Mouse (Mus musculus) limb, embryonic 12.5 days (tissue): ENCODE results near the gene Olfr606. TPM values are rescaled to one million over a fixed set of nuclear protein-coding genes. Genes with fewer than 3 reads are reported as not detected.
"Not testable (repeated sequence)": the region's sequence is repeated elsewhere in the genome, so short reads cannot be mapped to it uniquely, and the experiment has no call there.

Source experiments
- ATAC-seq: fragments of 200-750 bp; cut with Nextera tagmentation; 2 replicates; pipeline ENCODE4 v1.8.0; 2017; ENCODE audit warnings: low read depth, moderate TSS enrichment; ENCODE audit not compliant: insufficient number of reproducible peaks, insufficient read depth, low FRiP score, low TSS enrichment
- H3K27ac ChIP-seq: fragments of 300-500 bp; sonication (generic); 2 replicates; pipeline ENCODE4 v1.5.1; 2016; ENCODE audit warnings: mild to moderate bottlenecking, moderate library complexity
- H3K27me3 ChIP-seq: fragments of 300-500 bp; sonication (generic); 2 replicates; pipeline ENCODE4 v1.6.1; 2016; ENCODE audit warnings: mild to moderate bottlenecking, moderate library complexity
- H3K36me3 ChIP-seq: fragments of 300-500 bp; sonication (generic); 2 replicates; pipeline ENCODE4 v1.6.1; 2016; ENCODE audit warnings: mild to moderate bottlenecking, moderate library complexity
- H3K4me1 ChIP-seq: fragments of 300-500 bp; sonication (generic); replicated peaks from 2 replicates; pipeline ENCODE4 v1.6.1; 2016
- H3K4me2 ChIP-seq: fragments of 300-500 bp; sonication (generic); 2 replicates; pipeline ENCODE4 v1.6.1; 2016; ENCODE audit warnings: mild to moderate bottlenecking, moderate library complexity
- H3K4me3 ChIP-seq: fragments of 300-500 bp; sonication (generic); replicated peaks from 2 replicates; pipeline ENCODE4 v1.5.1; 2016; ENCODE audit warnings: mild to moderate bottlenecking
- H3K9ac ChIP-seq: fragments of 300-500 bp; sonication (generic); replicated peaks from 2 replicates; pipeline ENCODE4 v1.6.1; 2016; ENCODE audit warnings: mild to moderate bottlenecking, moderate library complexity
- H3K9me3 ChIP-seq: fragments of 300-500 bp; sonication (generic); 2 replicates; pipeline ENCODE4 v1.6.1; 2016; ENCODE audit warnings: mild to moderate bottlenecking, moderate library complexity
- WGBS: fragments of 180-500 bp; shearing (Covaris S2); methylation state at CpG from one replicate; pipeline ENCODE4 v1.1.7; 2016; 5-methylcytosine and 5-hydroxymethylcytosine counted together
- microRNA-seq: library from miRNA; unstranded; fragments of <30 nt; microRNA quantifications from one replicate; pipeline ENCODE4, GENCODE M21; 2017
- polyA plus RNA-seq: library from polyadenylated mRNA; unstranded; fragments of >200 nt; fragmentation: Nextera tagmentation; extraction: Ambion mirVana; gene quantifications from 2 replicates; pipeline ENCODE4 v1.2.1, GENCODE M21; 2016

Olfr606 gene
- polyA plus RNA-seq: not detected in 2 replicates

GRCm38 (mm10) chr7:103448746-103449145 is at the start of gene Olfr606:
Gene Olfr606, plus strand, starts transcription at chr7:103449046.
- no peak within 1 kb of the TSS for H3K4me2 ChIP-seq
- H3K4me1 ChIP-seq: no peaks in the 10 kb centered on the region
- ATAC-seq: no peak
- no peaks in the 10 kb centered on the region for H3K36me3 ChIP-seq
- H3K9me3 ChIP-seq: no peaks in the 10 kb centered on the region
- no peak within 1 kb of the TSS for H3K27ac ChIP-seq
- 99% methylated on average over 2 of the region's 2 CpGs for WGBS
- H3K4me3 ChIP-seq: no peak within 1 kb of the TSS
- H3K9ac ChIP-seq: no peak within 1 kb of the TSS
- H3K27me3 ChIP-seq: no peaks in the 10 kb centered on the region

GRCm38 (mm10) chr7:103406521-103407055 is 42.3 kb upstream of the Olfr606 start:
- H3K9me3 ChIP-seq, H3K27ac ChIP-seq, H3K36me3 ChIP-seq, H3K27me3 ChIP-seq, H3K4me3 ChIP-seq, ATAC-seq, H3K4me1 ChIP-seq, H3K9ac ChIP-seq, H3K4me2 ChIP-seq: not testable (repeated sequence)
- WGBS: 82% methylated on average over 3 of the region's 3 CpGs

DNA sequence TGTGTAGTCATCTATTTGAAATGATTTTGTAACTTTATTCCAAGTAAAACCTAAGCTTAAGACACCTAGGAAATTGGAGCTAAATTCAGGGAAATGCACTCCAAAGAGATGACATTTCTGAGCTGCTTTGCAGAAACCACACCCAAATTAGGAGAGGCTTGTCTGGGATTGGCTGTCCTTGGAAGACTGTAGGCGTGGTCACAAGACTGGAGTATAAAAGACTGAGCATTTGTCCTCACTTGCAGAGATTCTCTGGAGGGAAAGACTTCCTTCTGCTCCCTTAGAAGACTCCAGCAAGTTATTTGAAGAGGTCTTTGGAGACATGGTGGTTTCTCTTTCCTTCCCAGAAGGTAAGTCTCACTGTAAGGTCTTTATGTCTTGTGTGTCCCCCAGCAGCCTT is 34.1 kb upstream of the Olfr606 start, which contains the start of gene Usp17lc:
Gene Usp17lc (plus strand): TSS at position 301 of the 400 bp plus-strand sequence.
- H3K36me3 ChIP-seq, ATAC-seq, H3K9me3 ChIP-seq, H3K4me2 ChIP-seq, H3K27ac ChIP-seq, H3K4me3 ChIP-seq, H3K9ac ChIP-seq, H3K4me1 ChIP-seq, H3K27me3 ChIP-seq: not testable (repeated sequence)
- 63% methylated on average over 1 of the region's 1 CpGs for WGBS

- Histone ChIP-seq H3K27me3 (no peaks in the 10 kb centered on the region), H3K4me1 (no peaks in the 10 kb centered on the region), H3K27ac (no peak within 1 kb of the TSS), H3K9ac (no peak within 1 kb of the TSS), H3K4me2 (no peak within 1 kb of the TSS), H3K36me3 (no peaks in the 10 kb centered on the region), H3K9me3 (no peaks in the 10 kb centered on the region), H3K4me3 (no peak within 1 kb of the TSS)
- 81% methylated on average over 1 of the region's 1 CpGs for WGBS
- no peak for ATAC-seq
These were observed 3.5 kb upstream of the Olfr606 start, which contains the start of gene Olfr605 for GRCm38 (mm10) chr7:103445339-103445738. Gene Olfr605, minus strand, starts transcription at chr7:103445439.

GRCm38 (mm10) chr7:103460590-103460989 is 11.7 kb downstream of the Olfr606 start:
- ATAC-seq: no peak
- Histone ChIP-seq H3K4me1 (no peaks in the 10 kb centered on the region), H3K9ac (no peak overlapping the region), H3K4me3 (no peak overlapping the region), H3K4me2 (no peak overlapping the region), H3K9me3 (no peaks in the 10 kb centered on the region), H3K27ac (no peak overlapping the region), H3K36me3 (no peaks in the 10 kb centered on the region), H3K27me3 (no peaks in the 10 kb centered on the region)
- 91% methylated on average over 5 of the region's 5 CpGs for WGBS

GRCm38 (mm10) chr7:103469577-103469976 is 20.7 kb downstream of the Olfr606 start, which contains the start of gene Olfr608:
Gene Olfr608, plus strand, starts transcription at chr7:103469877.
- Histone ChIP-seq H3K4me2 (no peak within 1 kb of the TSS), H3K9me3 (peaks cover 5% of the 10 kb centered on the region; the same call in 1 of the 2 replicates), H3K27ac (no peak within 1 kb of the TSS), H3K36me3 (no peaks in the 10 kb centered on the region), H3K4me3 (no peak within 1 kb of the TSS), H3K9ac (no peak within 1 kb of the TSS), H3K4me1 (no peaks in the 10 kb centered on the region), H3K27me3 (no peaks in the 10 kb centered on the region)
- no peak for ATAC-seq

GRCm38 (mm10) chr7:103477106-103477505 is 28.3 kb downstream of the Olfr606 start:
- not testable (repeated sequence) for ATAC-seq, H3K9me3 ChIP-seq, H3K36me3 ChIP-seq, H3K27ac ChIP-seq, H3K4me2 ChIP-seq, H3K9ac ChIP-seq, H3K4me1 ChIP-seq, H3K4me3 ChIP-seq, H3K27me3 ChIP-seq
- 89% methylated on average over 9 of the region's 9 CpGs for WGBS

- Histone ChIP-seq H3K4me1 (no peaks in the 10 kb centered on the region), H3K4me2 (no peak within 1 kb of the TSS), H3K4me3 (no peak within 1 kb of the TSS), H3K9ac (no peak within 1 kb of the TSS), H3K36me3 (no peaks in the 10 kb centered on the region), H3K9me3 (no peaks in the 10 kb centered on the region), H3K27ac (no peak within 1 kb of the TSS), H3K27me3 (no peaks in the 10 kb centered on the region)
- 62% methylated on average over 1 of the region's 1 CpGs for WGBS
- ATAC-seq: no peak
These were observed 49.1 kb downstream of the Olfr606 start, which contains the start of gene Olfr609 for GRCm38 (mm10) chr7:103497962-103498361. Gene Olfr609, minus strand, starts transcription at chr7:103498062.

Small RNAs within 50 kb of the gene (microRNA-seq; reads per million reads assigned to microRNA genes)
- gene Gm25774: not detected

Other genes starting within 250 kb of the Olfr606 start
- not detected in 2 replicates for gene Olfr593, start 237.2 kb upstream of the Olfr606 start, polyA plus RNA-seq
- not detected in 2 replicates for gene Olfr594, start 232.1 kb upstream of the Olfr606 start, polyA plus RNA-seq
- not detected in 2 replicates for gene Usp17ld, start 196.5 kb upstream of the Olfr606 start, polyA plus RNA-seq
- gene Olfr596, start 143.4 kb upstream of the Olfr606 start, polyA plus RNA-seq: not detected in 2 replicates
- gene Olfr597, start 132.7 kb upstream of the Olfr606 start, polyA plus RNA-seq: not detected in 2 replicates
- gene Olfr598, start 125.5 kb upstream of the Olfr606 start, polyA plus RNA-seq: not detected in 2 replicates
- not detected in 2 replicates for gene Olfr599, start 113.1 kb upstream of the Olfr606 start, polyA plus RNA-seq
- gene Olfr600, start 99.4 kb upstream of the Olfr606 start, polyA plus RNA-seq: not detected in 2 replicates
- not detected in 2 replicates for gene Olfr601, start 86.4 kb upstream of the Olfr606 start, polyA plus RNA-seq
- not detected in 2 replicates for gene Olfr603, start 62.9 kb upstream of the Olfr606 start, polyA plus RNA-seq
- not detected in 2 replicates for gene Usp17lc, start 34.0 kb upstream of the Olfr606 start, polyA plus RNA-seq
- gene Olfr605, start 3.6 kb upstream of the Olfr606 start, polyA plus RNA-seq: not detected in 2 replicates
- gene Olfr607, start 15.1 kb downstream of the Olfr606 start, polyA plus RNA-seq: not detected in 2 replicates
- not detected in 2 replicates for gene Olfr608, start 20.8 kb downstream of the Olfr606 start, polyA plus RNA-seq
- not detected in 2 replicates for gene Olfr609, start 49.0 kb downstream of the Olfr606 start, polyA plus RNA-seq
- not detected in 2 replicates for gene Olfr610, start 63.1 kb downstream of the Olfr606 start, polyA plus RNA-seq
- not detected in 2 replicates for gene Olfr611, start 71.8 kb downstream of the Olfr606 start, polyA plus RNA-seq
- not detected in 2 replicates for gene Olfr612, start 93.7 kb downstream of the Olfr606 start, polyA plus RNA-seq
- not detected in 2 replicates for gene Olfr613, start 99.0 kb downstream of the Olfr606 start, polyA plus RNA-seq
- gene Olfr615, start 107.0 kb downstream of the Olfr606 start, polyA plus RNA-seq: not detected in 2 replicates
- gene Olfr616, start 120.1 kb downstream of the Olfr606 start, polyA plus RNA-seq: not detected in 2 replicates
- not detected in 2 replicates for gene Olfr617, start 124.0 kb downstream of the Olfr606 start, polyA plus RNA-seq
- gene Olfr618, start 141.1 kb downstream of the Olfr606 start, polyA plus RNA-seq: not detected in 2 replicates
- gene Olfr619, start 151.5 kb downstream of the Olfr606 start, polyA plus RNA-seq: not detected in 2 replicates
- not detected in 2 replicates for gene Olfr620, start 163.5 kb downstream of the Olfr606 start, polyA plus RNA-seq
- gene Olfr622, start 193.7 kb downstream of the Olfr606 start, polyA plus RNA-seq: not detected in 2 replicates
- not detected in 2 replicates for gene Olfr623, start 214.7 kb downstream of the Olfr606 start, polyA plus RNA-seq
- 0.06 and 0.11 TPM in 2 replicates for gene Olfr624, start 222.1 kb downstream of the Olfr606 start, polyA plus RNA-seq
- gene Olfr625-ps1, start 233.7 kb downstream of the Olfr606 start, polyA plus RNA-seq: not detected in 2 replicates